Mouse (Mus musculus) MEL (cell line): ENCODE results near the gene Ezh2. TPM values are rescaled to one million over a fixed set of nuclear protein-coding genes. Genes with fewer than 3 reads are reported as not detected.

Source experiments
- DNase-seq: peaks from one replicate; pipeline ENCODE4 v3.0.0; 2011; ENCODE audit warnings: low read depth, low spot score
- H3K27ac ChIP-seq: 2 replicates; pipeline ENCODE4 v1.5.1; 2012; ENCODE audit warnings: low read depth, mild to moderate bottlenecking, control low read depth, low read length, moderate library complexity; ENCODE audit not compliant: control insufficient read depth
- H3K27me3 ChIP-seq, 2 experiments: fragments of 150-350 bp in 1 of 2; sonication (generic) in 1 of 2; 2 replicates each; pipeline ENCODE4 v1.6.1; 2012; ENCODE audit warnings: low read length in 2 of 2, mild to moderate bottlenecking in 2 of 2, improper control_type of control experiment in 1 of 2, moderate library complexity in 1 of 2; ENCODE audit not compliant: insufficient read depth in 2 of 2, control insufficient read depth in 1 of 2
- H3K36me3 ChIP-seq, 2 experiments: 2 replicates each; pipeline ENCODE4 v1.6.1; 2012 to 2014; ENCODE audit warnings: low read length in 2 of 2, improper control_type of control experiment in 1 of 2, inconsistent platforms in 1 of 2, mild to moderate bottlenecking in 1 of 2; ENCODE audit not compliant: insufficient read depth in 2 of 2, control insufficient read depth in 1 of 2
- H3K4me1 ChIP-seq, 2 experiments: fragments of 150-350 bp in 1 of 2; sonication (generic) in 1 of 2; 2 replicates each; pipeline ENCODE4 v1.6.1; 2012; ENCODE audit warnings: low read length in 2 of 2, improper control_type of control experiment in 1 of 2, mild to moderate bottlenecking in 1 of 2; ENCODE audit not compliant: insufficient read depth in 2 of 2, control insufficient read depth in 1 of 2
- H3K4me3 ChIP-seq, 2 experiments: fragments of 150-350 bp in 1 of 2; sonication (generic) in 1 of 2; 2 replicates each; pipeline ENCODE4 v1.5.1; 2012; ENCODE audit warnings: low read depth in 2 of 2, low read length in 2 of 2, mild to moderate bottlenecking in 2 of 2, moderate library complexity in 2 of 2, control low read depth in 1 of 2, improper control_type of control experiment in 1 of 2; ENCODE audit not compliant: control insufficient read depth in 1 of 2, insufficient read depth in 1 of 2
- H3K79me2 ChIP-seq: 2 replicates; pipeline ENCODE4 v1.6.1; 2012; ENCODE audit warnings: mild to moderate bottlenecking, low read length, moderate library complexity; ENCODE audit not compliant: control insufficient read depth, poor library complexity, insufficient read depth
- H3K9ac ChIP-seq: 2 replicates; pipeline ENCODE4 v1.6.1; 2012; ENCODE audit warnings: low read depth, mild to moderate bottlenecking, control low read depth, low read length, moderate library complexity; ENCODE audit not compliant: control insufficient read depth, poor library complexity, severe bottlenecking
- H3K9me3 ChIP-seq: fragments of 150-350 bp; sonication (generic); replicated peaks from 2 replicates; pipeline ENCODE4 v1.6.1; 2012; ENCODE audit warnings: mild to moderate bottlenecking, low read length, improper control_type of control experiment, moderate library complexity; ENCODE audit not compliant: insufficient read depth
- BHLHE40 ChIP-seq: IDR thresholded peaks from 2 replicates; pipeline ENCODE4 v1.6.1; 2012; ENCODE audit warnings: low read depth, mild to moderate bottlenecking, inconsistent platforms, low read length, improper control_type of control experiment, borderline replicate concordance
- CHD1 ChIP-seq: IDR thresholded peaks from 2 replicates; pipeline ENCODE4 v1.6.1; 2012; ENCODE audit warnings: low read depth, mild to moderate bottlenecking, inconsistent platforms, low read length, improper control_type of control experiment
- CHD2 ChIP-seq: IDR thresholded peaks from 2 replicates; pipeline ENCODE4 v1.6.1; 2011; ENCODE audit warnings: low read length, improper control_type of control experiment
- CTCF ChIP-seq, 3 experiments: IDR thresholded peaks in 2 of 3; conservative IDR thresholded peaks in 1 of 3; 2 replicates each; pipeline ENCODE4 v1.5.1; 2011 to 2012; ENCODE audit warnings: low read length in 3 of 3, low read depth in 2 of 3, mild to moderate bottlenecking in 2 of 3, improper control_type of control experiment in 1 of 3, inconsistent platforms in 1 of 3, mixed read lengths in 1 of 3, moderate library complexity in 1 of 3; ENCODE audit not compliant: control insufficient read depth in 1 of 3, insufficient read depth in 1 of 3, poor library complexity in 1 of 3, severe bottlenecking in 1 of 3
- E2F4 ChIP-seq: IDR thresholded peaks from 2 replicates; pipeline ENCODE4 v1.6.1; 2011; ENCODE audit warnings: low read depth, low read length, improper control_type of control experiment, borderline replicate concordance
- ELF1 ChIP-seq: IDR thresholded peaks from 2 replicates; pipeline ENCODE4 v1.6.1; 2014; ENCODE audit warnings: low read depth, mild to moderate bottlenecking, inconsistent platforms, low read length, improper control_type of control experiment, moderate library complexity
- EP300 ChIP-seq, 2 experiments: IDR thresholded peaks; 2 replicates each; pipeline ENCODE4 v1.6.1; 2011; ENCODE audit warnings: improper control_type of control experiment in 2 of 2, low read length in 2 of 2, low read depth in 1 of 2, mild to moderate bottlenecking in 1 of 2
- ETS1 ChIP-seq: IDR thresholded peaks from 2 replicates; pipeline ENCODE4 v1.6.1; 2012; ENCODE audit warnings: low read depth, mild to moderate bottlenecking, inconsistent platforms, low read length, improper control_type of control experiment, moderate library complexity
- GATA1 ChIP-seq: IDR thresholded peaks from 2 replicates; pipeline ENCODE4 v1.6.1; 2011; ENCODE audit warnings: low read depth, low read length, improper control_type of control experiment
- JUND ChIP-seq: IDR thresholded peaks from 2 replicates; pipeline ENCODE4 v1.6.1; 2011; ENCODE audit warnings: low read depth, mild to moderate bottlenecking, improper control_type of control experiment, low read length
- KAT2A ChIP-seq: conservative IDR thresholded peaks from 2 replicates; pipeline ENCODE4 v1.6.1; 2012; ENCODE audit warnings: low read depth, low read length, improper control_type of control experiment, inconsistent platforms
- MAFK ChIP-seq: IDR thresholded peaks from 2 replicates; pipeline ENCODE4 v1.6.1; 2011; ENCODE audit warnings: low read depth, mild to moderate bottlenecking, low read length, improper control_type of control experiment, borderline replicate concordance
- MAX ChIP-seq: IDR thresholded peaks from 2 replicates; pipeline ENCODE4 v1.6.1; 2011; ENCODE audit warnings: low read length, improper control_type of control experiment
- MAZ ChIP-seq: IDR thresholded peaks from 2 replicates; pipeline ENCODE4 v1.6.1; 2012; ENCODE audit warnings: low read depth, mild to moderate bottlenecking, inconsistent platforms, low read length, improper control_type of control experiment
- MEF2A ChIP-seq: IDR thresholded peaks from 2 replicates; pipeline ENCODE4 v1.6.1; 2014; ENCODE audit warnings: low read depth, mild to moderate bottlenecking, inconsistent platforms, low read length, improper control_type of control experiment; ENCODE audit not compliant: poor library complexity, insufficient replicate concordance, severe bottlenecking; ENCODE audit errors: extremely low read depth
- MXI1 ChIP-seq: IDR thresholded peaks from 2 replicates; pipeline ENCODE4 v1.6.1; 2011; ENCODE audit warnings: mild to moderate bottlenecking, low read depth, low read length, improper control_type of control experiment
- MYB ChIP-seq: IDR thresholded peaks from 2 replicates; pipeline ENCODE4 v1.6.1; 2011; ENCODE audit warnings: mild to moderate bottlenecking, low read depth, low read length, improper control_type of control experiment
- MYC ChIP-seq: IDR thresholded peaks from 2 replicates; pipeline ENCODE4 v1.6.1; 2011; ENCODE audit warnings: low read depth, mild to moderate bottlenecking, low read length, improper control_type of control experiment, moderate library complexity
- NELFE ChIP-seq: IDR thresholded peaks from 2 replicates; pipeline ENCODE4 v1.6.1; 2011; ENCODE audit warnings: low read depth, low read length, improper control_type of control experiment
- NRF1 ChIP-seq: IDR thresholded peaks from 2 replicates; pipeline ENCODE4 v1.6.1; 2014; ENCODE audit warnings: low read depth, mild to moderate bottlenecking, inconsistent platforms, low read length, improper control_type of control experiment, moderate library complexity; ENCODE audit not compliant: poor library complexity, insufficient read depth, severe bottlenecking
- POLR2A ChIP-seq, 2 experiments: IDR thresholded peaks; 2 replicates each; pipeline ENCODE4 v1.6.1; 2011 to 2012; ENCODE audit warnings: low read length in 2 of 2, mild to moderate bottlenecking in 2 of 2, control low read depth in 1 of 2, improper control_type of control experiment in 1 of 2, low read depth in 1 of 2, moderate library complexity in 1 of 2; ENCODE audit not compliant: control insufficient read depth in 1 of 2, insufficient read depth in 1 of 2, poor library complexity in 1 of 2
- POLR2AphosphoS2 ChIP-seq: IDR thresholded peaks from 2 replicates; pipeline ENCODE4 v1.6.1; 2011; ENCODE audit warnings: low read length, improper control_type of control experiment
- POLR2AphosphoS5 ChIP-seq: IDR thresholded peaks from 2 replicates; pipeline ENCODE4 v1.6.1; 2012; ENCODE audit warnings: low read depth, borderline replicate concordance, mild to moderate bottlenecking, inconsistent platforms, low read length, moderate library complexity, mixed read lengths
- RAD21 ChIP-seq: IDR thresholded peaks from 2 replicates; pipeline ENCODE4 v1.6.1; 2011; ENCODE audit warnings: mild to moderate bottlenecking, low read depth, low read length, improper control_type of control experiment
- SIN3A ChIP-seq: IDR thresholded peaks from 2 replicates; pipeline ENCODE4 v1.6.1; 2012; ENCODE audit warnings: low read length, improper control_type of control experiment, inconsistent platforms
- TAL1 ChIP-seq: IDR thresholded peaks from 2 replicates; pipeline ENCODE4 v1.6.1; 2012; ENCODE audit warnings: mild to moderate bottlenecking, inconsistent platforms, low read length, moderate library complexity, mixed read lengths
- TBP ChIP-seq: IDR thresholded peaks from 2 replicates; pipeline ENCODE4 v1.8.0; 2011; ENCODE audit warnings: low read depth, low read length, improper control_type of control experiment
- UBTF ChIP-seq: IDR thresholded peaks from 2 replicates; pipeline ENCODE4 v1.6.1; 2012; ENCODE audit warnings: low read depth, mild to moderate bottlenecking, inconsistent platforms, low read length, improper control_type of control experiment, moderate library complexity, borderline replicate concordance; ENCODE audit not compliant: insufficient read depth
- USF1 ChIP-seq: IDR thresholded peaks from 2 replicates; pipeline ENCODE4 v1.6.1; 2014; ENCODE audit warnings: low read depth, mild to moderate bottlenecking, inconsistent platforms, low read length, improper control_type of control experiment, moderate library complexity
- ZKSCAN1 ChIP-seq: IDR thresholded peaks from 2 replicates; pipeline ENCODE4 v1.6.1; 2012; ENCODE audit warnings: low read depth, mild to moderate bottlenecking, inconsistent platforms, low read length, improper control_type of control experiment, moderate library complexity
- ZMIZ1 ChIP-seq: IDR thresholded peaks from 2 replicates; pipeline ENCODE4 v1.6.1; 2012; ENCODE audit warnings: low read depth, mild to moderate bottlenecking, inconsistent platforms, low read length, improper control_type of control experiment, moderate library complexity
- ZNF384 ChIP-seq: IDR thresholded peaks from 2 replicates; pipeline ENCODE4 v1.6.1; 2012; ENCODE audit warnings: low read depth, mild to moderate bottlenecking, inconsistent platforms, low read length, improper control_type of control experiment
- polyA plus RNA-seq, 2 experiments: library from polyadenylated mRNA; stranded (reverse) in 1 of 2; unstranded in 1 of 2; fragments of >175 nt in 1 of 2; fragments of >200 nt in 1 of 2; gene quantifications; 2 replicates each; pipeline versions ENCODE4 v1.2.1 to v1.2.4; 2012; ENCODE audit warnings: low replicate concordance in 2 of 2, low read depth in 1 of 2; ENCODE audit not compliant: insufficient read length in 2 of 2, insufficient read depth in 1 of 2, missing spikeins in 1 of 2
- total RNA-seq: library from RNA; depleted of rRNA; stranded (reverse); fragments of 300-350 nt; gene quantifications from 2 replicates; pipeline ENCODE4 v1.2.3, GENCODE M21; 2012

Gene Ezh2
- total and polyA plus RNA-seq, 3 experiments, result 30.9 to 1,353 (median 82.6) TPM

DNA sequence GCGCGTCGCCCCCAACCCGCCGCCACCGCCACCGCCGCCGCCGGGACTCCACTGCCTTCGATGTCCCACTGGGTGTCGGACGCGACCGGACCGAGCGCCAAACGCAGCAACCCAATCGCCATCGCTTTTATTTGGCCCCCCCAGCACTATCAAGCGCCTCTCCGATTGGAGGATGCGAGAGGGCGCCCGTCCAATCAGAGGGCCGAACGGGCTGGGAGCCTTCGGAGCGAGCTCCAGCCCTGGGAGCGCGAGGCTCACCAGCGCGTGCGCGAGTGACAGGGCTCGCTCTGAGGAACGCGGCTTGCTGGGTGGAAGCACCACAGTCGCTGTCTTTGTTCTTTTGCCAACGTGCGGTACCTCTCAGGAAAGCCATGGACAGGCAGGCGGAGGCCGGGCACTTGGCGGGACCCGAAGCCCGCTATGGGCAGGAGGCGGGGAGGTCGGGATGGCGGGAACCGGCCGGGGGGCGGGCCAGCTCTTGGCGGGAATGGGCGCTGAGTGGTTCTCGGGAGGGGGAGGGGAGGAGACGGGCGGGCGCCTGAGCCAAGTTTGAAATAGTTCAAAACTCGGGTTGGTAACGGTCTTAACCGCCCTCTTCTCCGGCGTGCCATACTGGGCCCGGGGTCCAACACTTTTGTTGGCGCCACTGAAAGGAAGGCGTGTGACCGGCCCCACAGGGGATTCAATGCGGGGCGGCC is at the start of gene Ezh2 (continued):
- no peak for TF ChIP-seq USF1
- TF ChIP-seq NRF1, result peak; percentile 85
- TF ChIP-seq GATA1, result no peak
- no peak for TF ChIP-seq ETS1

DNA sequence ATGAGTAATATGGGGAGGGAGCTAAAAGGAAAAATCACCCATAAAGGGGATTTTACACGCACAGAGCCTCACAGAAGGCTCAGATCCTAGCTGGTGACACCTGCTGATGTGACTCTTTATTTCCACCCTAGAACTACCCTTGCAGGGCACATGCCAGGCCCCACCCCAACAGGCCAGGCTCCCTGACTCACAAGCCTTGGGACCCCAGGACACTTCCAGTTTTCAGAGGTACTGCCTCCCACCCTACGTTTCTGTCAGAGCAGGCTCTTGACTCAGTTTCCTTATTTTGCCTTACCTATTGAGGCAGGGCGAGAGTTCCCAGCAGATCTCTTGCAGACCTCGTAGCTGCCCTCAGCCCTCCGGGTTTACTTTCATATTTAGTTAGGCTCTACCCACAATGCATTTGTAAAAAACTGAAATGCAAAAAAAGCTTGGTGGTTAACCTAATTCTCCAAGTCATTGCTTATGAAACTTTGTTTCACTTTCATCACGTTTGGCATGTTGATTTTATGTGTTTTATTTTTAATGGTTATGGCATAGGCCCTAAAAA is 41.5 kb upstream of the Ezh2 start:
- no peaks in the 10 kb centered on the region; the same call in 1 of the 2 replicates for H3K79me2 ChIP-seq
- peak overlapping the region; percentile 60 to 72 for H3K4me3 ChIP-seq
- H3K27ac ChIP-seq, result peak overlapping the region; percentile 61
- H3K9ac ChIP-seq, result peak overlapping the region; percentile 65
- no peaks in the 10 kb centered on the region for H3K27me3 ChIP-seq
- no peaks in the 10 kb centered on the region for H3K36me3 ChIP-seq
- no peaks in the 10 kb centered on the region for H3K4me1 ChIP-seq
- H3K9me3 ChIP-seq, result no peaks in the 10 kb centered on the region
- peak; percentile 80 for DNase-seq
- TF ChIP-seq ZKSCAN1 (no peak), NELFE (peak; percentile 50), MAX (peak; percentile 65), ETS1 (peak; percentile 38), KAT2A (no peak), RAD21 (no peak), CTCF (IDR thresholded peaks at IDR 0.05 in 2 of 3, conservative IDR thresholded peaks at IDR 0.05 in 1 of 3; ENCODE audit: control insufficient read depth in 1 of 3, insufficient read depth in 1 of 3, low read depth in 2 of 3, low read length in 3 of 3, poor library complexity in 1 of 3, severe bottlenecking in 1 of 3) (no peak), ELF1 (no peak), GATA1 (no peak), POLR2AphosphoS2 (peak; percentile 74; the same call in 1 of the 2 replicates), POLR2AphosphoS5 (no peak), ZNF384 (peak; percentile 80), MXI1 (peak; percentile 39; the same call in 1 of the 2 replicates), SIN3A (peak; percentile 54), MEF2A (no peak), MAFK (no peak), CHD1 (0 out of 2 replicates have a peak, but pooled peaks have one; percentile 54), EP300 (IDR thresholded peaks at IDR 0.05; ENCODE audit: low read depth in 1 of 2, low read length in 2 of 2) (0 out of 4 replicates have a peak, but pooled peaks of 1 of the 2 experiments have one; percentile 9), TBP (peak; percentile 84), MYC (no peak), BHLHE40 (no peak), MAZ (no peak), JUND (no peak), MYB (no peak), NRF1 (no peak), TAL1 (no peak), E2F4 (no peak), ZMIZ1 (peak; percentile 97), POLR2A (IDR thresholded peaks at IDR 0.05; ENCODE audit: control insufficient read depth in 1 of 2, insufficient read depth in 1 of 2, low read depth in 1 of 2, low read length in 2 of 2, poor library complexity in 1 of 2) (peak; percentile 49 to 69; a peak in 3 of 4 replicates), USF1 (no peak), CHD2 (no peak), UBTF (no peak)
